Mouse (Mus musculus) frontal cortex, adult 2 months (tissue): ENCODE measurements at regions not wholly inside any gene's neighbourhood (a gene's known extent, or its start where the extent isn't known, plus 50 kb on each side); places are given as distances from the start of the nearest gene placed in this dataset.

Experiments used
- DNase-seq, 2 experiments: peaks; one replicate each; pipeline ENCODE4 v3.0.0; 2022; ENCODE audit warnings: low spot score in 1 of 2; ENCODE audit errors: extremely low spot score in 1 of 2

- peak in 1 of 2 experiments; percentile 43 for DNase-seq
Measured at GRCm38 (mm10) chr7:92984701-92985682, 94.7 kb upstream of the Fam181b start.

- no peak for DNase-seq
Measured at GRCm38 (mm10) chr7:92985683-92986070, 94.0 kb upstream of the Fam181b start.

- DNase-seq: no peak
Measured at GRCm38 (mm10) chr7:92998886-92999285, 80.8 kb upstream of the Fam181b start.

- DNase-seq: peak; percentile 32 to 65
Measured at GRCm38 (mm10) chr7:93006694-93007231, 72.9 kb upstream of the Fam181b start.

GRCm38 (mm10) chr7:93007721-93008120, 71.9 kb upstream of the Fam181b start:
- no peak for DNase-seq

- DNase-seq: no peak
Measured at GRCm38 (mm10) chr7:93019390-93019789, 60.3 kb upstream of the Fam181b start.

- no peak for DNase-seq
Measured at GRCm38 (mm10) chr7:93023489-93024130, 56.1 kb upstream of the Fam181b start.

GRCm38 (mm10) chr7:93026231-93026630, 53.4 kb upstream of the Fam181b start:
- no peak for DNase-seq
